Mouse (Mus musculus) ES-Bruce4 (cell line): ENCODE data around the gene Mr1. TPM values are rescaled to one million over a fixed set of nuclear protein-coding genes. Genes with fewer than 3 reads are reported as not detected.

Experiments
- H3K27ac ChIP-seq: 2 replicates; pipeline ENCODE4 v1.5.1; 2012; ENCODE audit warnings: low read length, inconsistent platforms; ENCODE audit not compliant: insufficient read depth
- H3K27me3 ChIP-seq: 2 replicates; pipeline ENCODE4 v1.6.1; 2012; ENCODE audit warnings: mild to moderate bottlenecking, low read length, inconsistent platforms; ENCODE audit not compliant: control insufficient read depth, poor library complexity, insufficient read depth, severe bottlenecking
- H3K36me3 ChIP-seq: 2 replicates; pipeline ENCODE4 v1.6.1; 2012; ENCODE audit warnings: inconsistent platforms, mild to moderate bottlenecking, low read length, moderate library complexity; ENCODE audit not compliant: control insufficient read depth, poor library complexity, insufficient read depth, severe bottlenecking
- H3K4me1 ChIP-seq: one replicate; pipeline ENCODE4 v1.8.1; 2011; ENCODE audit warnings: low read length; ENCODE audit not compliant: control insufficient read depth, insufficient read depth
- H3K4me3 ChIP-seq: 2 replicates; pipeline ENCODE4 v1.5.1; 2011; ENCODE audit warnings: low read depth, mild to moderate bottlenecking, low read length
- H3K9ac ChIP-seq: 2 replicates; pipeline ENCODE4 v1.6.1; 2012; ENCODE audit warnings: low read depth, mild to moderate bottlenecking, inconsistent platforms; ENCODE audit not compliant: poor library complexity, severe bottlenecking
- H3K9me3 ChIP-seq: replicated peaks from 2 replicates; pipeline ENCODE4 v1.6.1; 2012; ENCODE audit warnings: mild to moderate bottlenecking, low read length, inconsistent platforms; ENCODE audit not compliant: control insufficient read depth, poor library complexity, insufficient read depth, severe bottlenecking
- CTCF ChIP-seq: IDR thresholded peaks from one replicate; pipeline ENCODE4 v1.8.1; 2011; ENCODE audit warnings: low read depth, low read length
- EP300 ChIP-seq: IDR thresholded peaks from 2 replicates; pipeline ENCODE4 v1.6.1; 2011; ENCODE audit warnings: low read depth, low read length; ENCODE audit not compliant: insufficient read depth
- POLR2A ChIP-seq: IDR thresholded peaks from one replicate; pipeline ENCODE4 v1.8.1; 2011; ENCODE audit warnings: low read length; ENCODE audit not compliant: insufficient read depth
- polyA plus RNA-seq: library from polyadenylated mRNA; stranded (reverse); fragments of >200 nt; gene quantifications from 2 replicates; pipeline ENCODE4 v1.2.4, GENCODE M21; 2011; ENCODE audit warnings: low read depth; ENCODE audit not compliant: missing spikeins, insufficient read depth, insufficient read length

Mr1 gene
- polyA plus RNA-seq, 1 experiment: 1.1 TPM

DNA sequence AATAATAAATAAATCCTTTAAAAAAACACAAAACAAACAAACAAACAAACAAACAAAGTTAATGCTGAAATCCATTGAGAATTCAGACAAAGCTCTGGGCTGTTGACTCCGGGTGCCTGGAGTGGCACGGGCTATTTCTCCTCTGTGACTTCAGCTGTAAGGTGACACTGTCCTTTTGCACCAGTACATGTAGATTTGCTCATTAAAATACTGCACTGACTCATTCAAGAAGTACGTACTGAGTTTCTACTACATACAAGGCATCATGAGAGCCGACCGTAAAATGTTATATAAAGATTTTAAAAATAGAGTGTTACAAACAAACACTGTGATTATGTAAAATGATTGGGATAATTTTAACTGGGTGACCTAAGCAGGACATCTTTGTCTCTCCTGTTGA lies 22.2 kb downstream of the Mr1 start:
- Histone ChIP-seq H3K4me3 (no peak overlapping the region), H3K9ac (no peak overlapping the region), H3K4me1 (no peaks in the 10 kb centered on the region), H3K9me3 (no peaks in the 10 kb centered on the region), H3K36me3 (no peaks in the 10 kb centered on the region), H3K27me3 (no peaks in the 10 kb centered on the region; the same call in 1 of the 2 replicates), H3K27ac (no peak overlapping the region)
- TF ChIP-seq POLR2A: no peak
- TF ChIP-seq CTCF: no peak
- TF ChIP-seq EP300: no peak

DNA sequence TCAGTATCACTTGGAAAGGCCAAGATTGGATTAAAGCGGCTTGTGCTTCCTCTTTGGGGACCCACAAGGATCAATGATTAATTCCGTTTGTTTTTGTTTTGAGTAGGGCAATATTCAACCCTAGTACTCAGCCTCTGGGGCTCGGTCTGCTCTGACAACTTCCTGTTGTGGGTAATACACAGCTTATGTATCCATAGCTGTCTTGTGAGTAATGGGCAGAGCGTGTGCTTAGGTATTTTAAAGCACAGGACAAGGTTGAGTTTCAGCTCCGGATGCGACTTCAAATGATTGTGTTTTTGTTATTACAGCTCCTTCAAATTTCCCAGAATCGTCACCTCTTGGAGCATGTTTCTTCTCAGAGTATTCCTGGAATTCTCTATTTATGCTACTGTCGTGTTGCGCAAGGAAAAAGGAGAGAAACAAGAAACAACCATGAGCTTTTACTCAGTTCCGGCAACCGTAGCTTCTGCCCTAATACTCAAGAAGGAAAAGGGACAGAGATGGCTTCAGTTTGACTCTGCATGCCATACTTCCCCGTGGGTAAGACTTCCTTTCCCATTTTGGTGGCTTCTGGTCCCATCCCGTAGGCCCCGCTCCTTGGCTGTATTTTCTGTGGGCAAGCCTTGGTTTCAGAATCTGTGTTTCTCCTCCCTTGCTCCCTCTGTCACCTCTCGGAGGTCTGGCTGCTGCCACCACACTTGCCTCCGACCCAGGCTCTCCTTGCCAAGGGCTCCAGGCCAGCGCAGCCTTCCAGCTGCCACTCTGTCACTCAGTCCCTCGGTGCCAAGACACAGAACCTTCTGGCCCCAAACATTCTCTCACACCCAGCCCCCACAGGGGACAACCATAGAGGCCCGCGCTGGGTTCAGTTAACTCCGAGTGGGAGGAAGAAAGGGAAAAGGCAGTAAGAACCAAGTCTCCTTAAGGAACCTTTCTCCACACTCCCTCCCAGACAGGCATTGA lies 24.4 kb downstream of the Mr1 start:
- Histone ChIP-seq H3K27me3 (no peaks in the 10 kb centered on the region; the same call in 1 of the 2 replicates), H3K4me1 (no peaks in the 10 kb centered on the region), H3K9me3 (no peaks in the 10 kb centered on the region), H3K9ac (no peak overlapping the region), H3K27ac (no peak overlapping the region), H3K36me3 (no peaks in the 10 kb centered on the region), H3K4me3 (no peak overlapping the region)
- TF ChIP-seq EP300 (no peak), CTCF (no peak), POLR2A (no peak)

- no peak for TF ChIP-seq POLR2A
- no peak for TF ChIP-seq EP300
- TF ChIP-seq CTCF: no peak
- no peak overlapping the region for H3K27ac ChIP-seq
- H3K36me3 ChIP-seq: no peaks in the 10 kb centered on the region
- no peaks in the 10 kb centered on the region for H3K4me1 ChIP-seq
- H3K9me3 ChIP-seq: no peaks in the 10 kb centered on the region
- no peak overlapping the region for H3K9ac ChIP-seq
- H3K4me3 ChIP-seq: no peak overlapping the region
- H3K27me3 ChIP-seq: no peaks in the 10 kb centered on the region; the same call in 1 of the 2 replicates
These were observed 26.9 kb downstream of the Mr1 start for GRCm38 (mm10) chr1:155119719-155120118.

GRCm38 (mm10) chr1:155113946-155114345 lies 32.7 kb downstream of the Mr1 start:
- Histone ChIP-seq H3K9ac (no peak overlapping the region), H3K4me1 (peaks cover 4% of the 10 kb centered on the region), H3K36me3 (no peaks in the 10 kb centered on the region), H3K27me3 (0 out of 2 replicates have a peak, but pooled peaks cover 2% of the 10 kb centered on the region), H3K9me3 (no peaks in the 10 kb centered on the region), H3K4me3 (no peak overlapping the region), H3K27ac (no peak overlapping the region)
- TF ChIP-seq CTCF (no peak), POLR2A (no peak), EP300 (no peak)

DNA sequence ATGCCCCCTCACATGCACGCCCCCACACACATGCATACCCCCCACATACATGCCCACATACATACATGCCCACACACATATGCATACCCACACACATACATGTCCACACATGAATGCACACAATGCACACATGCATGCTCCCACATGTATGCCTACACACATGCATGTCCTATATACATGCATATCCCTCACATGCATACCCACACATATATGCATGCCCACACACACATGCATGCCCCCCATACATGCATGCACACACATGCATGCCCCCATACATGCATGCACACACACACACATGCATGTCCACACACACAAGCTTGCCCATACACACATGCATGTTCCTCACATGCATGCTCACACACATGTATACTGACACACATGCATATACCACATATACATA lies 33.7 kb downstream of the Mr1 start:
- TF ChIP-seq POLR2A: no peak
- no peak for TF ChIP-seq CTCF
- no peak for TF ChIP-seq EP300
- H3K27ac ChIP-seq: no peak overlapping the region
- H3K4me3 ChIP-seq: no peak overlapping the region
- H3K9ac ChIP-seq: no peak overlapping the region
- no peaks in the 10 kb centered on the region for H3K9me3 ChIP-seq
- H3K27me3 ChIP-seq: 0 out of 2 replicates have a peak, but pooled peaks cover 2% of the 10 kb centered on the region
- H3K36me3 ChIP-seq: no peaks in the 10 kb centered on the region
- peaks cover 4% of the 10 kb centered on the region for H3K4me1 ChIP-seq

- Histone ChIP-seq H3K4me3 (no peak overlapping the region), H3K4me1 (peaks cover 4% of the 10 kb centered on the region), H3K36me3 (no peaks in the 10 kb centered on the region), H3K9me3 (no peaks in the 10 kb centered on the region), H3K9ac (no peak overlapping the region), H3K27ac (no peak overlapping the region), H3K27me3 (0 out of 2 replicates have a peak, but pooled peaks cover 2% of the 10 kb centered on the region)
- TF ChIP-seq CTCF (no peak), EP300 (no peak), POLR2A (no peak)
These were observed 34.5 kb downstream of the Mr1 start for GRCm38 (mm10) chr1:155112118-155112517.
